Mouse (Mus musculus) neural tube, embryonic 14.5 days (tissue): ENCODE results near the gene Omp. TPM values are rescaled to one million over a fixed set of nuclear protein-coding genes. Genes with fewer than 3 reads are reported as not detected.

ENCODE experiments used
- ATAC-seq: fragments of 200-750 bp; cut with Nextera tagmentation; 2 replicates; pipeline ENCODE4 v1.8.0; 2017; ENCODE audit warnings: low read depth, mild to moderate bottlenecking, moderate TSS enrichment, moderate library complexity
- H3K27ac ChIP-seq: fragments of 300-500 bp; sonication (generic); 2 replicates; pipeline ENCODE4 v1.5.1; 2014; ENCODE audit warnings: low read depth, mild to moderate bottlenecking, control low read depth, low read length, moderate library complexity, mixed read lengths
- H3K27me3 ChIP-seq: fragments of 300-500 bp; sonication (generic); 2 replicates; pipeline ENCODE4 v1.6.1; 2014; ENCODE audit warnings: low read length; ENCODE audit not compliant: control insufficient read depth, insufficient read depth
- H3K36me3 ChIP-seq: fragments of 300-500 bp; sonication (generic); 2 replicates; pipeline ENCODE4 v1.6.1; 2014; ENCODE audit warnings: low read length, mixed read lengths; ENCODE audit not compliant: control insufficient read depth, insufficient read depth
- H3K4me1 ChIP-seq: fragments of 300-500 bp; sonication (generic); 2 replicates; pipeline ENCODE4 v1.6.1; 2014; ENCODE audit warnings: low read length; ENCODE audit not compliant: control insufficient read depth, insufficient read depth
- H3K4me2 ChIP-seq: fragments of 300-500 bp; sonication (generic); 2 replicates; pipeline ENCODE4 v1.6.1; 2014; ENCODE audit warnings: mild to moderate bottlenecking, low read depth, low read length, control low read depth
- H3K4me3 ChIP-seq: fragments of 300-500 bp; sonication (generic); 2 replicates; pipeline ENCODE4 v1.5.1; 2014; ENCODE audit warnings: low read depth, low read length, control low read depth, mixed read lengths
- H3K9ac ChIP-seq: fragments of 300-500 bp; sonication (generic); replicated peaks from 2 replicates; pipeline ENCODE4 v1.6.1; 2014; ENCODE audit warnings: low read depth, mild to moderate bottlenecking, control low read depth, low read length, mixed read lengths
- H3K9me3 ChIP-seq: fragments of 300-500 bp; sonication (generic); 2 replicates; pipeline ENCODE4 v1.6.1; 2016; ENCODE audit warnings: low read length; ENCODE audit not compliant: control insufficient read depth
- WGBS: fragments of 180-500 bp; shearing (Covaris S2); extraction: QIAGEN DNeasy Blood & Tissue Kit; methylation state at CpG from one replicate; pipeline ENCODE4 v1.1.7; 2014; 5-methylcytosine and 5-hydroxymethylcytosine counted together
- polyA plus RNA-seq: library from polyadenylated mRNA; unstranded; fragments of >200 nt; fragmentation: Nextera tagmentation; extraction: Ambion mirVana; gene quantifications from 2 replicates; pipeline ENCODE4 v1.2.1, GENCODE M21; 2014

Omp gene
- polyA plus RNA-seq, 1 experiment from 2014 or later = 0.40 TPM

- no peak for ATAC-seq
- Histone ChIP-seq H3K9me3 (no peaks in the 10 kb centered on the region), H3K9ac (no peak overlapping the region), H3K4me2 (no peak overlapping the region), H3K4me1 (peaks cover 6% of the 10 kb centered on the region; the same call in 1 of the 2 replicates), H3K4me3 (no peak overlapping the region), H3K27me3 (no peaks in the 10 kb centered on the region), H3K36me3 (no peaks in the 10 kb centered on the region), H3K27ac (no peak overlapping the region)
- WGBS = 55% methylated on average over 4 of the region's 4 CpGs
These were observed 28.1 kb upstream of the Omp start for GRCm38 (mm10) chr7:98173408-98173807.

DNA sequence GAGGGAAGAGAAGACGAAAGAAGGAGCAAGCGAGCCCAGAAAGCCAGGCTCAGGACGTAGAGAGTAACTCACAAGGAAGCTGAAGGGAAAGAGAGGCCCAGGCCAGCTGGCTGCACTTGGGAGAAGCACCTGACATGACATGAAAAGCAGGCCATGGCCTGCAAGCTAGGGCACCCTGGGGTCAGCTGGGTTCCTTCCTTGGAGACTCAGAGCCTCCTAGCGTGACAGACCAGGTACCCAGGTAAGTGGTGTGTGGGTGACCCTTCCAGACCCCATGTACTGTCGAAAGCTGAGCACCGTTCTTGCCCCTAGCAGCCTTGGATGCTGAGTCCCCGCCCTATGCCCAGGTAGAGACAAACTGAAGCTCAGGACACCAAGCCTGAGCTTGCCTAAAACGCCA is 27.4 kb upstream of the Omp start:
- Histone ChIP-seq H3K4me3 (no peak overlapping the region), H3K4me1 (peaks cover 6% of the 10 kb centered on the region; the same call in 1 of the 2 replicates), H3K36me3 (no peaks in the 10 kb centered on the region), H3K27ac (no peak overlapping the region), H3K4me2 (no peak overlapping the region), H3K27me3 (no peaks in the 10 kb centered on the region), H3K9ac (no peak overlapping the region), H3K9me3 (no peaks in the 10 kb centered on the region)
- no peak for ATAC-seq
- 87% methylated on average over 8 of the region's 8 CpGs for WGBS

DNA sequence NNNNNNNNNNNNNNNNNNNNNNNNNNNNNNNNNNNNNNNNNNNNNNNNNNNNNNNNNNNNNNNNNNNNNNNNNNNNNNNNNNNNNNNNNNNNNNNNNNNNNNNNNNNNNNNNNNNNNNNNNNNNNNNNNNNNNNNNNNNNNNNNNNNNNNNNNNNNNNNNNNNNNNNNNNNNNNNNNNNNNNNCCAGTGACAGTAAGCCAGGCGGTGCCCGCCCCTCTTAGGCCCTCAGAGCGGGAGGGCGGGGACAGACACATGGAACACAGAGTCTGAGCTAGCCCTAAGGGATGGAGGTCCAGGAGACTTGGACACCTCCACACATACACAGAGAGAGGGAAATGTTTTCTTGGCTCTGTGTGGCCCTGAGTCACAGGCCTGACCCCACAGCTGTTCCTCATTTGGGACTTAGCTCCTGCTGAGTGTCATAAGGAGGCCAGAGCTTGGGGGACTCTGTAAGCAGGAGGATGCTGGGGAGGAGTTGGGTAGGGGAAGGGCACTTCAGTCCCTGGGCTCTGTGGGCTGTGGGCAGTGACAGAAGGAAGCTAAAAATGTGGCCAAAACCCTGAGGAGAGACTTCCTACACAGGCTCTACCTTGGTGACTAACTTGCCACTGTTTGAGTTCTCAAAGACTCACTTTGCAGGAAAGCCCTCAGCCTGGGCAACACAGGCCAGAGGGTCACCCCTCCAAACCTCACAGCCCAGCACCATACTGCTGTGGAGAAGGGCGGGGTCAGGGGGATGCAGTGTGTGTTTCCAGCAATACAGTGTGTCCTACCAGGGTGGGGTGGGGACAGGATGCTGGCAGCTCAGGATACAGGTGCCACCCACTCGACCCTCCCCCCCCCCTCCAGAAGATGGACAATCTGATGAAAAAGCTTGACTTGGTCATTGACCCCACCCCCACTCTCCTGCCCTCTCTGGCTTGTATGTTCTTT is 26.1 kb upstream of the Omp start:
- Histone ChIP-seq H3K9me3 (no peaks in the 10 kb centered on the region), H3K27ac (no peak overlapping the region), H3K4me3 (no peak overlapping the region), H3K27me3 (no peaks in the 10 kb centered on the region), H3K4me2 (no peak overlapping the region), H3K9ac (no peak overlapping the region), H3K4me1 (no peaks in the 10 kb centered on the region), H3K36me3 (no peaks in the 10 kb centered on the region)
- WGBS = 79% methylated on average over 6 of the region's 6 CpGs
- no peak for ATAC-seq

GRCm38 (mm10) chr7:98164999-98165528 is 19.8 kb upstream of the Omp start:
- 37% methylated on average over 10 of the region's 10 CpGs for WGBS
- H3K4me2 ChIP-seq = no peak overlapping the region
- no peak overlapping the region; the same call in 1 of the 2 replicates for H3K27ac ChIP-seq
- no peaks in the 10 kb centered on the region for H3K9me3 ChIP-seq
- no peaks in the 10 kb centered on the region for H3K36me3 ChIP-seq
- H3K4me3 ChIP-seq = no peak overlapping the region
- no peaks in the 10 kb centered on the region for H3K27me3 ChIP-seq
- H3K4me1 ChIP-seq = no peaks in the 10 kb centered on the region
- peak; percentile 63; the same call in 1 of the 2 replicates for ATAC-seq
- no peak overlapping the region for H3K9ac ChIP-seq

DNA sequence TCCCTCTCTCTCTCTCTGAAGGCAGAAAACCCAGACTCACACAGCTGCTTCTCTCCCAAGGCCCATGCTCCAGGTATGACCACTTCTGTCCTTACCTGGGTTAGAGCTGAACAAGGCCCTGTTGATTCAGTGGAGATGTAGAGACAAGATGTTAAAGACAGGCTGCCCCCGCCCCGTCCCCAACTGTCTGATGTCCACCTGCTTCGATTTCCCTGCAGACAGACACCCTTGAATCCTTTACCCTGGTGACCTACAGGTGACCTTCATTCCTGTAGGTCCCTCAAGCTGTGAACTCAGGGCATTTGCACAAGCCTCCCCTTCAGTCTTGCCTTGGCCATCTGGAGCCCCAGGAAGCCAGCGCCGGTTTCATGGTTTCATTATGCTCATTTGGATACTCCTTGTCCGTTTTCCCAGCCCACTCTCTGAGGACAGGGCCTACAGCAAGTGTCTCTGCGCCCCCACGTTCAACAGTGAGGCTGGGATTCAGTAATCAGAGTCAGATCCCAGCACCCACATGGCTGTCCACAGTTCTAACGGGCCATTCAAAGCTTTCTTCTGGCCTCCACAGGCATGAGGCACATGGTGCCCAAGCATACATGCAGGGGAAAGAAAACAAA is 19.2 kb upstream of the Omp start:
- no peaks in the 10 kb centered on the region for H3K4me1 ChIP-seq
- no peak for ATAC-seq
- no peak overlapping the region for H3K4me3 ChIP-seq
- no peaks in the 10 kb centered on the region for H3K27me3 ChIP-seq
- WGBS = 71% methylated on average over 9 of the region's 9 CpGs
- H3K4me2 ChIP-seq = no peak overlapping the region
- H3K27ac ChIP-seq = no peak overlapping the region
- no peaks in the 10 kb centered on the region for H3K9me3 ChIP-seq
- H3K36me3 ChIP-seq = no peaks in the 10 kb centered on the region
- no peak overlapping the region for H3K9ac ChIP-seq

DNA sequence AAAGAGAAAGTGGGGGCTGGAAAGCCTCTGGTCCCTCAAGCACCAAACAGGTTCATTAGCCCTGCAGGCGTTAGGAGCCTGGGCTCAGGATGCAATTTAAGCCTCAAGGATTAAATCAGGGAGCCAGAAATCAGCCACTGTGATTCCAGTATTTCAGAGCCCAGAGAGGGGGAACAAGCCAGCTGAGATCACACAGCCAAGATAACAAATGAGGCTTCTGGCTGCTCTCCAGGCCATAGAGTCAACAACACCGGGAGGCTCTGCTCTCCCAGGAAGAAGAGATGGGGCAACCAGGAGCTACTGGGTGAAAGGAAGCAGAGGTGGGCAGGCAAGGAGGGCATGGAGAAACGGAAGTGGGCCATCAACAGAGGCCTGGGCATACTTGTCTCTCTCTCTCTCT is 18.4 kb upstream of the Omp start:
- Histone ChIP-seq H3K9me3 (no peaks in the 10 kb centered on the region), H3K36me3 (no peaks in the 10 kb centered on the region), H3K27me3 (no peaks in the 10 kb centered on the region), H3K9ac (no peak overlapping the region), H3K4me2 (no peak overlapping the region), H3K27ac (no peak overlapping the region), H3K4me3 (no peak overlapping the region), H3K4me1 (no peaks in the 10 kb centered on the region)
- 49% methylated on average over 3 of the region's 3 CpGs for WGBS
- ATAC-seq = no peak

- 74% methylated on average over 6 of the region's 6 CpGs for WGBS
- Histone ChIP-seq H3K27me3 (no peaks in the 10 kb centered on the region), H3K9ac (no peak overlapping the region), H3K4me2 (no peak overlapping the region), H3K4me1 (peaks cover 2% of the 10 kb centered on the region; the same call in 1 of the 2 replicates), H3K4me3 (no peak overlapping the region), H3K27ac (no peak overlapping the region), H3K36me3 (no peaks in the 10 kb centered on the region), H3K9me3 (no peaks in the 10 kb centered on the region)
- no peak for ATAC-seq
These were observed 16.9 kb upstream of the Omp start for GRCm38 (mm10) chr7:98162239-98162638.

- Histone ChIP-seq H3K9ac (no peak overlapping the region), H3K4me3 (no peak overlapping the region), H3K27me3 (no peaks in the 10 kb centered on the region), H3K4me2 (no peak overlapping the region), H3K9me3 (no peaks in the 10 kb centered on the region), H3K4me1 (peaks cover 11% of the 10 kb centered on the region), H3K36me3 (no peaks in the 10 kb centered on the region), H3K27ac (no peak overlapping the region)
- 54% methylated on average over 8 of the region's 8 CpGs for WGBS
- ATAC-seq = no peak
These were observed 14.9 kb upstream of the Omp start for GRCm38 (mm10) chr7:98160041-98160740.
